Comparison of ENCODE assay signal across 11 mouse cellular contexts in genomic region chr7:84142736-84143473, GRCm38 (mm10). TPM values are rescaled to one million over a fixed set of nuclear protein-coding genes. Genes with fewer than 3 reads are reported as not detected.
DNase-seq lines count a peak whose midpoint lies in the region; ATAC-seq and TF ChIP-seq lines count a peak whose summit lies in the region.
"Had no signal": no experiment of that assay in that cellular context is flagged by ENCODE, and none has a peak within 500 bp of the region (broad histone marks: within the 10 kb centered on the region; RNA-seq: fewer than 3 reads in every experiment).

No protein-coding gene starts in this region.

- DNase-seq in layer of hippocampus, adult 2 months (ENCODE audit: low spot score in 2 of 2), result no peak
- DNase-seq in layer of hippocampus, adult 9-10 months (ENCODE audit: low spot score), result no peak
- peak; percentile 53 for DNase-seq in lung, postnatal 25 days (ENCODE audit: low spot score)
- DNase-seq in thymus, postnatal 4 days, result peak; percentile 48
- DNase-seq in yolk sac, embryonic 10.5 days (ENCODE audit: low spot score), result no peak
- DNase-seq in right cerebral cortex, adult 18-20 months, result no peak

- ATAC-seq in granulocyte monocyte progenitor cell, adult 5-6 weeks (replicated peaks; ENCODE audit: poor library complexity, severe bottlenecking), result peak; percentile 87
- ATAC-seq in forebrain, embryonic 12.5 days (ENCODE audit: low FRiP score), result no peak
- ATAC-seq: forebrain, embryonic 13.5 days; hindbrain, embryonic 16.5 days had no signal

- H3K4me1 ChIP-seq in forebrain, embryonic 12.5 days, result peaks cover 75% of the 10 kb centered on the region

- H3K9ac ChIP-seq in forebrain, embryonic 12.5 days, result no peak overlapping the region
- H3K9ac ChIP-seq: forebrain, embryonic 13.5 days; limb, embryonic 13.5 days had no signal

- H3K36me3 ChIP-seq in forebrain, embryonic 12.5 days (replicated peaks), result no peaks in the 10 kb centered on the region
- H3K36me3 ChIP-seq: limb, embryonic 13.5 days had no signal

- 69% methylated on average over 7 of the region's 7 CpGs for WGBS in forebrain, embryonic 12.5 days

- no peak for TF ChIP-seq CTCF in layer of hippocampus, adult 2 months (conservative IDR thresholded peaks at IDR 0.05)

- no peak overlapping the region for H3K4me3 ChIP-seq in layer of hippocampus, adult 2 months
- no peak overlapping the region for H3K4me3 ChIP-seq in forebrain, embryonic 12.5 days (replicated peaks)
- H3K4me3 ChIP-seq: forebrain, embryonic 13.5 days; limb, embryonic 13.5 days had no signal

- no peaks in the 10 kb centered on the region for H3K9me3 ChIP-seq in forebrain, embryonic 12.5 days
- H3K9me3 ChIP-seq: forebrain, embryonic 13.5 days; limb, embryonic 13.5 days had no signal

- no peaks in the 10 kb centered on the region for H3K27me3 ChIP-seq in forebrain, embryonic 12.5 days
- H3K27me3 ChIP-seq: forebrain, embryonic 13.5 days; limb, embryonic 13.5 days had no signal

- H3K27ac ChIP-seq in layer of hippocampus, adult 2 months, result peak overlapping the region; percentile 54; the same call in 1 of the 2 replicates
- no peak overlapping the region for H3K27ac ChIP-seq in forebrain, embryonic 12.5 days
- H3K27ac ChIP-seq: forebrain, embryonic 13.5 days had no signal

- no peak overlapping the region for H3K4me2 ChIP-seq in forebrain, embryonic 12.5 days
- H3K4me2 ChIP-seq: forebrain, embryonic 13.5 days; limb, embryonic 13.5 days had no signal

RNA-seq across cellular contexts. Expression of gene Abhd17c, which starts 8.8 kb away (rescaled TPM):
- total RNA-seq in layer of hippocampus, adult 2 months (2021), result 10 to 100 TPM; 54.1 to 57.3 TPM
- 42.3 and 51.2 TPM in 2 replicates for total RNA-seq in granulocyte monocyte progenitor cell, adult 5-6 weeks (2014; fragmentation: Nextera tagmentation)
- 14.9 and 18.6 TPM in 2 replicates for total RNA-seq in granulocyte monocyte progenitor cell, adult 5-6 weeks (2017)
- 37.8 and 71.4 TPM in 2 replicates for polyA plus RNA-seq in forebrain, embryonic 12.5 days (2016; fragmentation: Nextera tagmentation; extraction: Ambion mirVana)

RNA-seq across cellular contexts. Expression of gene Cemip, which starts 56.6 kb away (rescaled TPM):
- 10 to 100 TPM; 21.1 to 26.1 TPM for total RNA-seq in layer of hippocampus, adult 2 months (2021)
- total RNA-seq in granulocyte monocyte progenitor cell, adult 5-6 weeks (2014; fragmentation: Nextera tagmentation), result not detected in 2 replicates
- total RNA-seq in granulocyte monocyte progenitor cell, adult 5-6 weeks (2017), result not detected in 2 replicates
- 0.63 and 0.69 TPM in 2 replicates for polyA plus RNA-seq in forebrain, embryonic 12.5 days (2016; fragmentation: Nextera tagmentation; extraction: Ambion mirVana)

Comparison
In these comparisons a context has a peak if more than half of its experiments do, and no peak if none do; other contexts are left out.
1. DNase-seq: peak in lung, postnatal 25 days (single experiment) and thymus, postnatal 4 days (single experiment); none in layer of hippocampus, adult 2 months (0 of 2), layer of hippocampus, adult 9-10 months (single experiment), yolk sac, embryonic 10.5 days (single experiment) and right cerebral cortex, adult 18-20 months (single experiment).
2. RNA of gene Cemip, which starts 56.6 kb away (total RNA-seq): 21.1 to 26.1 TPM in layer of hippocampus, adult 2 months; not detected in granulocyte monocyte progenitor cell, adult 5-6 weeks; every median in the first group is over 10 times any median in the second.